Mouse (Mus musculus) adrenal gland, adult 18-20 months (tissue): Measurements from ENCODE around the gene Rhbdd1. TPM values are rescaled to one million over a fixed set of nuclear protein-coding genes. Genes with fewer than 3 reads are reported as not detected.

ENCODE experiments used
- DNase-seq, 2 experiments: peaks; one replicate each; pipeline ENCODE4 v3.0.0; 2021 to 2022; ENCODE audit warnings: low spot score in 2 of 2
- long read RNA-seq, 2 experiments: library from polyadenylated mRNA; stranded (forward); transcript quantifications; one replicate each; pipeline ENCODE4 v2.0.0; 2021
- total RNA-seq, 2 experiments: library from RNA; stranded (reverse); gene quantifications; 1 replicate in 1 of 2; 2 replicates in 1 of 2; pipeline ENCODE4 v1.2.3; 2021

Rhbdd1 gene
- total RNA-seq = 10 to 100 TPM; 22.7 to 35.3 TPM
- long read RNA-seq, experiment 1, transcript Rhbdd1-201 (7 exons, 3,636 nt) = major isoform, 15 of 20 reads
- long read RNA-seq, experiment 1, partial matches to known transcripts = 1 of 20 reads
- long read RNA-seq, experiment 1, other reads (novel, unspliced or antisense) = 4 of 20 reads
- long read RNA-seq, experiment 2, transcript Rhbdd1-201 (7 exons, 3,636 nt) = major isoform, 16 of 25 reads
- long read RNA-seq, experiment 2, partial matches to known transcripts = 1 of 25 reads
- long read RNA-seq, experiment 2, other reads (novel, unspliced or antisense) = 5 of 25 reads

DNA sequence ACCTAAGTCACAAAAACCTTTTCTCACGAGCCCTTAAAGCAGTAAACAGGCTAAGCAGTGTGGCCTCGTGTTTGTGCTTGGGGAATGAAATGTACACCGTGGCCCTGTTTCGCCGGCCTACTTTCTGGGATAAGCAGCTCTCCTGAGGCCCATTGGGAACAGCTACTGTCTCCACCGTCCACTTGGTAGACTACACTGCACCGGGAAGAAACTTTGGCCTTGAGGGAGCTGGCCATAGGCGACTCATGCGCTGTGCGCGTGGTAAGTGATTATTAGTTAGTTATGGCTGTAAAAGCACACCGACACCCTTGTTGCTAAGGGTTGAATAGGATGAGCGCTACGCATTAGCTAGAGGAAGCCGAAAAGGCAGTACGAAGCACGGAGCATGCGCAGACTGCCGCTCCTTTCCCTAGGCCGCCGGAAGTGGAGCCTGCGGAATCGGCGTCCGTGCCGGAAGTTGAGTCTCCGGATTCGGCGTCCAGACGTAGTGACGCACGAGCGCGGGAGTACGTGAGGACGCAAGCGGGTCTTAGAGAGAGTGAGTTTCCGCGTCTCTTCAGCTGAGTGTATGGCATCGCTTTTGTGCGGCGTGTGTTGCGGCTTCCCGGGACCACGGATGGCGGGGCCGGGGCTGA, at the start of gene Rhbdd1:
Gene Rhbdd1 (plus strand): TSS at position 342 of the 635 bp plus-strand sequence.
- peak; percentile 96 for DNase-seq

GRCm38 (mm10) chr1:82267547-82267946, 48.7 kb upstream of the Rhbdd1 start:
- no peak for DNase-seq

DNA sequence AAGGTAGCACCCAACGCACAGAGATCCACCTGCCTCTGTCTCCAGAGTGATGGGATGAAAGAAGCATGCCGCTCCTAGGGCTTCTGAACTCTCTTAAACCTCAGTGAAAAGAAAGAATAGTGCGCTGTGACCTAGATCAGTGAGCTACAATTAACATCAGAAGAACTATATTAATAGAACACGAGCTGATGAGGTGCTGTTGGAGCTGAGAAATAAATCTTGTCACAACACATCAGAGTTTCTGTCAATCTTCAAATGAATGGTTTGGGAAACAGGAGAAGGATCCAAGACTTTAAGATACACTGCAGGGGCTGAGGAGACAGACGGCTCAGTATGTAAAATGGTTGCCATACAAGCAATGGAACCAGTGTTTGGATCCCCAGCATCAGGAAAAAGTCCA, 44.0 kb upstream of the Rhbdd1 start:
- DNase-seq = no peak

DNA sequence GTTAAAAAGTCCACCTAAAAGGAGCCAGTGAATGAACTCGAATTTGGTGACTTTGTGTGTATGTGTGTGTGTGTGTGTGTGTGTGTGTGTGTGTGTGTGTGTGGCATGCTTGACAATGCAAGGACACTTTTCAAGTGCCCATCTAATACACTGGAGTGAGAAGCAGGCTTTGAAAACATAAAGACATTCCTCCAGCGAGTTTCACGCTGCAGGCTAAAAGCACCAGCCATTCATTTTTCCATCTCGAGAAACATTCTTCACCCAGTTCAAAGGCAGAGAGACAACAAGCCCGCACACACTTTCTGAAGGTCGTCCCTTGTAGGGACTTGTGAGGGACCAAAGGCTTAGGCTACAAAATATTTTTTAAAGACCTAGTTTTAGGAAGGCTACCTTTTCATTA, 42.7 kb upstream of the Rhbdd1 start:
- DNase-seq = no peak

DNA sequence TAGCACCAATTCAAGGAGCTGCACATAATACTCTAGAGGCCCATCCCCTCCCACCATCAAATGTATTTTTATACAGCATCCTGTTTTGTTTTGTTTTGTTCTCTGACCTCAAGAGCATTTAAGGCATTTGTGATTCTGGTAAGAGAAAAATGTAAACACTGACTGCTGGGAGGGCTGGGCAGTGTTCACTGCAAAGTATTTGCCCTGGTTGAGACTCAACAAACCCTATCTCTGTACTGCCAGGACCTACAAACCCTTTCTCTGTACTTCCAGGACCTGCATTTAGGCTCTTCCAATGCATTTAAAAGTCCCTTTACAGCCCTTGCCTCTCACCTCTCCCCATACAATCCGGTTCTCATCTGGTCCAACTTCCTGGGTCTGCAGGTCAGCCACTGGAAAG, 41.9 kb upstream of the Rhbdd1 start:
- DNase-seq = no peak

DNA sequence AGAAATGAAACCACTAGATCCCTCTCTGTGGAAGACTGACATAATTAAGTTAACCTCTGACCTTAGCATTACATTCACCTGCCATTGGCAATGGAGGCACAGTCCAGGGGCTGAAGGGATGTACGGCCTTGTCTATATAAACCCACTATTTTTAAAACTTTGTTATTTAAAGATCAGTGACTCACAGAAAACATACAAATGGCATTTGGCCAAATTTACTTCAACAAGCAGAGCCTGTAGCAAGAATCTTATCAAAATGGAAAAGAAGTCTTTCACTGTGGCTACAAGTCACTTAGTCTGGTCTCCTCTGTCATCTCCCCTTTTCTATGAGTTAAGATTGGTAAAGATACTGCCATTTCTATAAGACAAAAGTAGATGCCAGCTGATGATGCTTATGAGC, 36.5 kb upstream of the Rhbdd1 start:
- no peak for DNase-seq

GRCm38 (mm10) chr1:82281823-82282222, 34.4 kb upstream of the Rhbdd1 start:
- no peak for DNase-seq

GRCm38 (mm10) chr1:82282992-82283611, 33.1 kb upstream of the Rhbdd1 start:
- DNase-seq = peak; percentile 83 to 88

- no peak for DNase-seq
These were observed 32.4 kb upstream of the Rhbdd1 start for GRCm38 (mm10) chr1:82283901-82284301.

DNA sequence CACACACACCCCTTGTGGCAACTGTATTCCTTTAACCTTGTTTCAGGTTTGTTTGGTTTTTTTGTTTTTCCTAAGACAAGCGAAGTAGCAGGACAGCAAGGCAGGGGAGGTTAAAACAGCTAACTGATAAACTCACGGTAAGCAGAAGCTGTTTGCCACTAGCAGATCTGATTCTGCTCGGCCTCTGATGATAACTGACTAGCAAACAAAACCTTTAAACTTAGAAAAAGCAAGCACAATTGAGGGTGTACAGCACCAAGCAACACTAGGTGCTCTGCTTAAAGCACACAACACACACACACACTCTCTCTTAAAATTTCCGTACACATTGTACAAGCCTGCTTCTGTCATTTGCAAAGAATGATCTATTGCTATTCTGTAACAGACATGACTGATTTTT, 31.8 kb upstream of the Rhbdd1 start:
- DNase-seq = no peak

DNA sequence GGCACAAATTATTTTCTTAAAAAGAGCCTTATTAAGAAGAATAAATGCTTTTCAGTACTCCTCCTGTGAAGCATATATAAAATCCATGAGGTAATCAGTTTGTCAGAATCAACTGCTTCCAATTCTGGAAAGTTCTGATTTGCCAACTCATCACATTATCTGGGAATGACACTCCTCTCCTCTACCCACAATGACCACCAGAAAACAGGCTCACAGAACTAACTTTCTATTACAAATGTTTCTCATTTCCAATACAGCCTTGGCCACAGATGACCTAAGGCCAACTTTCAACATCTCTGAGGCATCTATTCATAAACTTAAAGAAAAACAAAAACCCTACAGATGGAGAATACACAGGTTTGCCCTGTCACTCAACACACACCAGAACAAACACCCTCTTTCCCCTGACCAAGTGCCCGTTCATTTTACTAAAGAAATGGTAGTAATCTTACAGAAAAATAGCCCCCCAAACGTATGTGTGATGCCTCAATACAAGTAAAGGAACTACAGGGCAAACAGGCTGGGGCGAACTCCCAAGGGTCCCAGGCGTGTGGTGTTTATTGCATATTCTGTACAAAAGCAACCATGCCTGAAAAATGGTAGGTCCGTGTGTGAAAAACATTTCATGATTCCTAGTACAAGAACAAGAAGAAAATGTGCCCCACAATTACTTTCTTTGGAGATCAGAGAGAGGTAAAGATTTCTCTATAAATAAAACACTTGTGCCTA, 30.6 kb upstream of the Rhbdd1 start:
- DNase-seq = no peak

- no peak for DNase-seq
These were observed 29.8 kb upstream of the Rhbdd1 start for GRCm38 (mm10) chr1:82286190-82287051.

DNA sequence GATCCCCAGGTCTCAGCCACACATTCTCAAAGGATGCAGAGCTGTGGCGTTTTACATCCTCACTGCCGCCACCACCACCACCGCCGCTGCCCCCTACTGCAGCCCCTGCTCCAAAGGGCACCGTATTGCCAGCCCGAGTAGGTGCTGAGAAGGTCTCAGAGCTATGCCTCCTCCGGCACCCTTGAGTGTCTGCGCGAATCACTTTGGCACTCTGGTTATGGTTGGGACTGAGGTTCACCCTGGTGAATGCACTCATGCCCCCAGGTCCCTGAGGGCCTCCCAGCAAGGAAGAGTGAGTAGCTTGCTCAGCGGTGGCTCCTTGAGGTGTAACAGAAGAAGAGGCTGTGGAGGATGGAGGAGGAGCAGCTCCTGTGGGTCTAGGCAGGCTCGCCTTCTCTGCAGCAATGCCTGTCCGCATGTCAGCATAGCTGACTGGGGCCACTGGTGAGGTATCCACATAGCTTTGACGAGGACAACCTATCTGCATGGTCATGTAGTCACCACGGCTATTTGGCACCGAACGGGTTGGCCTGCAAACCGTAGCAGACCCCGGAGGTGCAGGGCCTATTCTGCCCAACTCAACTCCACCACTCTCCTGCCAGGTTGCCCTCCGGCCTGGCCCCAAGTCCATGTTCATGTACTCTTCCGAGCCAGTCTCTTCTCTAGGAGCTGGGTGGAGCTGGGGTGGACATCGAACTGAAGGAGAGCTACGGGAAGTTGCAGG, 29.0 kb upstream of the Rhbdd1 start:
- peak in 1 of 2 experiments; percentile 26 for DNase-seq

DNA sequence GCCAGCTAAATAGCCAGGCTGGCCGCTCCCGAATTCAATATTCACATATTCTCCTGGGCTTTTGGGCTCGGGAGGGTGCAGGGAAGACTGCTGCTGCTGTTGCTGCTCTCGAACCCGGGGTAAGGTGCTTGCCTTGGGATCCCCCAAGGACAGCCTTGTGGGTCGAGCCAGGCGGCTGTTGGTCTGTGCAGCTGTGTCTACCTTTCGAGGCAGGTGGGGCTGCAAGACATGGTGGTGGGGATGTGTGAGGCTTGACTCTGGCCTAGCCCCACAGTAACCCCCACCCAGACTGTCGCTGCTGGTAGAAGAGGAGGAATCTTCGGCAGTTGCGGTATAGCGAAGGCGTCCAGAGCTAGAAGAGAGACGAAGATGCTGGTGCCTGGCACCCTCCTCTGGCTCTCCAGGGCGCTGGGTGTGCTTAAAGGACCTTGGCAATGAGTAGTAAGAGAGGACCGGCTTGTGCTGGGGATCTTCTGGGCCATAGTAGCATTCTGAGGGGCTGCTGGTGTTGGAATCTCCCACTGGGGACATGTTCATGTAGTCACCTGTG, 28.4 kb upstream of the Rhbdd1 start:
- peak in 1 of 2 experiments; percentile 21 for DNase-seq

- DNase-seq = no peak
These were observed 27.7 kb upstream of the Rhbdd1 start for GRCm38 (mm10) chr1:82288421-82288990.

DNA sequence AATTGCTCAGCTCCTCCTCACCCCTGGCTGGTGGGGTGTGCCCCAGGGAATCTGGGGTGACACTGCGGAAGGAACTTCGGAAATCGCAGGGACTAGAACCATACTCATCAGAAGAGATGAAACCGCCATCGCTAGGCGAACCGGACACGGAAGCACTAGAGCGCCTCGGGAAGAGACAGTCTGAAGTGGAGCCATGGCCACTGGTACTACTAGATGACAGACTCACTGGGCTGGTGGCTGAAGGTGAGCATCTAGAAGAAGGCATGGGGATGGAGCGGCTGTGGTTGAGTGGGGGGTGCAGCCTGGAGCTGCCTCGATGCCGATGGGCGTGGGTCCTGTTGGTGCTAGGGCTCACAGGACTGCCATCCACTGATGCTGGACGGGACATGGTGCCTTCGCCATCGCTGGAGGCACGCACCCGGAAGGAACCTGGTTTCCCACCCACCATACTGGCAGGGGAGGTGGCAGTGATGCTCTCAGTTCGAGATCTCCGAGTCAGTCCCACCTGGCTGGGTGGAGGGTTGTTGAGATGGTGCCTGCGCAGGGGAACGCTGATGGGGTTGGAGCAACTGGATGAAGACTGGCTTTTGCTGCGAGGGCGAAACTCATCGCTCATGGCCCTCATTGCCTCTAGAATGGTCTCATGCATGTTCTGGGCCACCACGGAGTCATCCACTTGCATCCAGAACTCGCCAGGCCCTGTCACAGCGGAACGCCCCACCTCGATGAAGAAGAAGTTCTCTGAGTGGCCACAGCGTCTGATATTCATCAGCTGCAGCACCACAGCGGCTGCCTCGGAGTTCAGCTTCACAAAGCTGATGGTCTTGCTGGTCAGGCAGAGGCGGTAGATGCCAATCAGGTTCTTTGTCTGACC, 26.9 kb upstream of the Rhbdd1 start:
- DNase-seq = peak in 1 of 2 experiments; percentile 23

GRCm38 (mm10) chr1:82289990-82290681, 26.1 kb upstream of the Rhbdd1 start:
- DNase-seq = peak in 1 of 2 experiments; percentile 42

DNA sequence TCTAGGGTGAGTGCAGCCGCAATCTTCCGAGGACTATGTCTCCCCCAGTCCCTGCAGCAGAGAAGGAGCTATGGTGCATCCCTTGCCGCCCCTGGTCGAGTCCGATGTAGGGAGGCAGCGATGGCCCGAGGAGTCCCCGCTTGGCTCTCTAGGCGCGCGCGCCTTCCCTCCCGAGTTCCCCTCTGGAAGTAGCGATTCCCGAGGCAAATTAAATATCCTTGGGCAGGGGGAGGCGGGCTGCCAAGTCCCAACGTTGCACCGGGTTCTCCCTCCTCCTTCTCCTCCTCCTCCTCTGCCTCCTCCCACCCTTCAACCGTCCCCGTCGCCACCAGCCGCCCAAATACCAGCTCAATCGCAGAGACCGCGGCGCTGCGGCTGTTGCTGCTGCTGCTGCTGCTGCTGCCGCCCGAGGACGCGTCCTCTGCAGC, 25.5 kb upstream of the Rhbdd1 start:
- peak; percentile 71 to 80 for DNase-seq
